Mouse (Mus musculus) limb, embryonic 14.5 days (tissue): ENCODE measurements around the gene Nipsnap3a. TPM values are rescaled to one million over a fixed set of nuclear protein-coding genes. Genes with fewer than 3 reads are reported as not detected.

Experiments
- ATAC-seq: fragments of 200-750 bp; cut with Nextera tagmentation; 2 replicates; pipeline ENCODE4 v1.8.0; 2017; ENCODE audit warnings: low read depth, moderate number of reproducible peaks, moderate TSS enrichment; ENCODE audit not compliant: low FRiP score
- DNase-seq: peaks from one replicate; pipeline ENCODE4 v3.0.0-alpha.2; 2015; ENCODE audit warnings: low spot score
- H3K27ac ChIP-seq: fragments of 300-500 bp; sonication (generic); replicated peaks from 2 replicates; pipeline ENCODE4 v1.5.1; 2014; ENCODE audit warnings: low read depth, mild to moderate bottlenecking, low read length, moderate library complexity, mixed read lengths
- H3K27me3 ChIP-seq: fragments of 300-500 bp; sonication (generic); 2 replicates; pipeline ENCODE4 v1.6.1; 2014; ENCODE audit warnings: low read length, mixed read lengths; ENCODE audit not compliant: control insufficient read depth, insufficient read depth
- H3K36me3 ChIP-seq: fragments of 300-500 bp; sonication (generic); 2 replicates; pipeline ENCODE4 v1.6.1; 2014; ENCODE audit warnings: mild to moderate bottlenecking, low read length, moderate library complexity, mixed read lengths; ENCODE audit not compliant: control insufficient read depth, insufficient read depth
- H3K4me1 ChIP-seq: fragments of 300-500 bp; sonication (generic); 2 replicates; pipeline ENCODE4 v1.6.1; 2014; ENCODE audit warnings: antibody characterized with exemption, low read length, mixed read lengths; ENCODE audit not compliant: control insufficient read depth, insufficient read depth
- H3K4me2 ChIP-seq: fragments of 300-500 bp; sonication (generic); replicated peaks from 2 replicates; pipeline ENCODE4 v1.6.1; 2014; ENCODE audit warnings: low read depth, mild to moderate bottlenecking, low read length, moderate library complexity; ENCODE audit not compliant: severe bottlenecking
- H3K4me3 ChIP-seq: fragments of 300-500 bp; sonication (generic); replicated peaks from 2 replicates; pipeline ENCODE4 v1.5.1; 2014; ENCODE audit warnings: low read length
- H3K9ac ChIP-seq: fragments of 300-500 bp; sonication (generic); 2 replicates; pipeline ENCODE4 v1.6.1; 2014; ENCODE audit warnings: mild to moderate bottlenecking, low read depth, low read length, moderate library complexity; ENCODE audit not compliant: severe bottlenecking
- H3K9me3 ChIP-seq: fragments of 300-500 bp; sonication (generic); 2 replicates; pipeline ENCODE4 v1.6.1; 2016; ENCODE audit warnings: low read length; ENCODE audit not compliant: control insufficient read depth
- POLR2A ChIP-seq: fragments of 200-500 bp; IDR thresholded peaks from 2 replicates; pipeline ENCODE4 v1.8.0; 2012; ENCODE audit warnings: inconsistent platforms, mild to moderate bottlenecking, moderate library complexity, borderline replicate concordance; ENCODE audit not compliant: insufficient read depth, insufficient read length; ENCODE audit errors: extremely low read depth
- WGBS: fragments of 180-500 bp; shearing (Covaris S2); extraction: QIAGEN DNeasy Blood & Tissue Kit; methylation state at CpG from one replicate; pipeline ENCODE4 v1.1.7; 2014; 5-methylcytosine and 5-hydroxymethylcytosine counted together
- polyA plus RNA-seq, 2 experiments: library from polyadenylated mRNA; depleted of rRNA in 1 of 2; stranded (reverse) in 1 of 2; unstranded in 1 of 2; fragments of >200 nt; fragmentation: Nextera tagmentation in 1 of 2; extraction: Ambion mirVana in 1 of 2; gene quantifications; 2 replicates each; pipeline versions ENCODE4 v1.2.1 to v1.2.3; 2012 to 2014

Gene Nipsnap3a
- polyA plus RNA-seq, 2 experiments = not detected

DNA sequence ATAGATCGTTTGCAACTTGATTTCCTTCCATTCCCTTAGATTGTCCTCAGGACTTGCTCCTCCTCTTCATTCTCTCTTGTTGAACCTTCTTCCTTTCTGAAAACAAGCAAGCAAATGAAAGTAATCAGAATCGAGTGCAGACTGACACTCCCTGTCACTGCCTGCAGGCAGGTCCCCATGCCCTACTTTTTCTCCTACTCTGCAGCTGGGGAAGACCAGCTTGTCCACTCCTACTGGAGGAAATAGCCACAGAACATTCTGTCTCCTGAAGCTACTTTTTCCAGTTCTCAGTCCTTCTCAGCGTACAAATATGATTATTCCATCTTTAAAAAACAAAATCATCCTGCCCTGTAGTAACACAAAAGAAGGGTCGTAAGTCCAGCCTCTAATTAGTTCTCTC, 35.3 kb downstream of the Nipsnap3a start:
- Histone ChIP-seq H3K4me2 (no peak overlapping the region), H3K9ac (no peak overlapping the region), H3K27ac (no peak overlapping the region), H3K4me3 (no peak overlapping the region), H3K27me3 (no peaks in the 10 kb centered on the region), H3K36me3 (peaks cover 13% of the 10 kb centered on the region; the same call in 1 of the 2 replicates), H3K9me3 (no peaks in the 10 kb centered on the region; the same call in 1 of the 2 replicates), H3K4me1 (no peaks in the 10 kb centered on the region)
- no peak for DNase-seq
- ATAC-seq = no peak
- WGBS = 86% methylated on average over 4 of the region's 4 CpGs
- TF ChIP-seq POLR2A = no peak

DNA sequence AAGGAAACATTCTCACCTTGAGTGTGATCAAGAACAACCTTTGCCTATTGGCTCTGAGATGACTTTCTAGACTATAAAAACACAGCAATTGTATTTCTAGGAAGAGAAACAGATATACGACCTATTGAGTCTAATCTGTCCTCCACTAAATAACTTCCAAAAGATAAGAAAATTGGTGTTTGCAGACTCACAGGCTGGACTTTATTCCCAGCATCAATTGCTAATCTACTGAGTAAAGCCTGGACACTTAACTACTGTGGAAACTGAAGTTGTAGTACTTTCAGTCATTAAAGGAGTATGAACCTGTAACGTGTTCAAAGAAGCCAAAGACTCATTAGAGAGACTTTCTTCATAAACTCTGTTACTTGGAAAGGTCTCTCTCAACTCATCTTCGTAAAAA, 38.7 kb downstream of the Nipsnap3a start:
- no peaks in the 10 kb centered on the region for H3K4me1 ChIP-seq
- H3K9me3 ChIP-seq = no peaks in the 10 kb centered on the region; the same call in 1 of the 2 replicates
- no peak for DNase-seq
- no peak for ATAC-seq
- no peaks in the 10 kb centered on the region for H3K27me3 ChIP-seq
- TF ChIP-seq POLR2A = no peak
- H3K9ac ChIP-seq = no peak overlapping the region
- 76% methylated on average over 3 of the region's 3 CpGs for WGBS
- H3K36me3 ChIP-seq = peaks cover 8% of the 10 kb centered on the region; the same call in 1 of the 2 replicates
- H3K4me2 ChIP-seq = no peak overlapping the region
- no peak overlapping the region for H3K4me3 ChIP-seq
- no peak overlapping the region for H3K27ac ChIP-seq

DNA sequence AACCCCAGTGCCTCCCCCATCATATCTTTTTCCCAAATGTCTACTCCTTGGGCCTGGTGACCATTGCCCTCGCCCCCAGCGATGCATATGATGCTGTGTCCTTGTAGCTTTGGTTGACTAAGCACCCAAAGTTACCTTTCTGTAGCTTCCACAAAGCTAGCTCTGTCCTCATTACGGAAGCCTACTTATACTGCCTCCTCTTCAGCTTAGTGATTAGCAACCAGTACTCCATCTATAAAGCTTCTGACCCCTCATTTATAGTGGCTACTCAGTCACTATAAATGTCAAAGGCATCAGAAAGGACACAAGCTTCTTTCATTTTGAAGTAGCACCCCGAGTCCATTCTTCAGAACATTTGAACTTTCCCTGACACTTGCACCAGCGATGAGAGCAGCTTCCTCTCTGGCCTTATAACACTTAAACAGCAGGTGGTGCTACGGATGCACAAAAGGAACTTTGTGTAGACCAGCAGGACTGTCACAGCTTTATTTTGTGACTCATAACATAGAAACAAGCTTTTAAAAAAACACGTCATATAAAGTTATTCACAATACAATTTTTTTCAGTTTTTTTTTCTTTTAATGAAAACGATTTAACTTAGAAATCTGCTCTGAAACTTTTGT, 41.4 kb downstream of the Nipsnap3a start:
- Histone ChIP-seq H3K4me1 (no peaks in the 10 kb centered on the region), H3K9me3 (no peaks in the 10 kb centered on the region; the same call in 1 of the 2 replicates), H3K27ac (no peak overlapping the region), H3K27me3 (no peaks in the 10 kb centered on the region), H3K4me2 (no peak overlapping the region), H3K9ac (no peak overlapping the region), H3K4me3 (no peak overlapping the region), H3K36me3 (peaks cover 22% of the 10 kb centered on the region)
- WGBS = 48% methylated on average over 8 of the region's 8 CpGs
- TF ChIP-seq POLR2A = no peak
- DNase-seq (no peak), ATAC-seq (no peak)

DNA sequence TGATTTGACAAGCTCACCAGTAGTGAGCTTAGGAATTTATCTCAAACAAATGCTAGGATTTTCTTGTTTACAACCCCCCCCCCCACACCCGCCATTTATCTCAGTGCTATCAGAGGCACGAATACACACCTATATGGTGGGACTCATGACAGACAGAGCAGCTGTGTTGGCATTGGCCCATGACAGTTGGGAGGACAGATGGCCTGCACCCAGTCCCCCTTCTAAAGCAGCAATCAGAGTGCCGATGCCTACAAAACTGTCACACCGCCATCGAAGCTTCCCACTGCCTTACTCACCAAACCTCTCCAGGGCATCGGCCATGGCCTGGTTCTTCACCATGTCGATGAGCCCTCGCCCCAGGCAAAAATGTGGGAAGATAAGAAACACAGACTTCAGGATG, 54.7 kb downstream of the Nipsnap3a start:
- Histone ChIP-seq H3K4me2 (no peak overlapping the region), H3K9me3 (no peaks in the 10 kb centered on the region), H3K4me3 (no peak overlapping the region), H3K9ac (no peak overlapping the region), H3K36me3 (peaks cover 51% of the 10 kb centered on the region), H3K4me1 (no peaks in the 10 kb centered on the region), H3K27ac (no peak overlapping the region), H3K27me3 (no peaks in the 10 kb centered on the region)
- no peak for ATAC-seq
- DNase-seq = no peak
- TF ChIP-seq POLR2A = no peak
- 90% methylated on average over 8 of the region's 8 CpGs for WGBS

DNA sequence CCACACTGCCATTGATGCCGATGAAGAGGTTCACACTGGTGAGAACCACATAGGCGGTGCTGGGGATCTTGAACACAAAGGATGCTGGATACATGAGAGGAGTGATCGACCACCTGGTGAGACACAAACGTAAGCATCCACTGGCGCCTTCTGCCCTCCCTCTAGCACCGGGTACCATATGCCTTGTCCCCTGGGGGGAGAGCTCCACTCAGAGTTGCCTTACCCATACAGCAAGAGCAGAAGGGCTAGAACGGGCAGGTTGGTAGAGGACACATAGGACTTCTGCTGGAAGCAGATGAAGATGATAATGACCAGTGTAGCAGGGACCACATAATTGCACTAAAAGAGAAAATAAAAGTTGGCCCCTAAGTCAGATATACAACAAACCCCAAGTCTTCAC, 56.7 kb downstream of the Nipsnap3a start:
- DNase-seq (no peak), ATAC-seq (no peak)
- Histone ChIP-seq H3K36me3 (peaks cover 60% of the 10 kb centered on the region), H3K9ac (no peak overlapping the region), H3K9me3 (no peaks in the 10 kb centered on the region), H3K27ac (no peak overlapping the region), H3K27me3 (no peaks in the 10 kb centered on the region), H3K4me3 (no peak overlapping the region), H3K4me2 (no peak overlapping the region), H3K4me1 (no peaks in the 10 kb centered on the region)
- TF ChIP-seq POLR2A = no peak
- WGBS = 90% methylated on average over 7 of the region's 7 CpGs
